Mouse (Mus musculus) brain, embryonic 14.5 days (tissue): ENCODE data around the gene Cdsn.

Source experiments
- CTCF ChIP-seq: fragments of 200-500 bp; IDR thresholded peaks from 2 replicates; pipeline ENCODE4 v1.5.1; 2012; ENCODE audit warnings: inconsistent platforms, mild to moderate bottlenecking, moderate library complexity, borderline replicate concordance; ENCODE audit not compliant: insufficient read depth, insufficient read length; ENCODE audit errors: extremely low read depth
- POLR2A ChIP-seq: fragments of 200-500 bp; IDR thresholded peaks from 2 replicates; pipeline ENCODE4 v1.6.1; 2012; ENCODE audit warnings: mild to moderate bottlenecking, inconsistent platforms, borderline replicate concordance; ENCODE audit not compliant: poor library complexity, insufficient read depth, insufficient read length, severe bottlenecking; ENCODE audit errors: extremely low read depth

DNA sequence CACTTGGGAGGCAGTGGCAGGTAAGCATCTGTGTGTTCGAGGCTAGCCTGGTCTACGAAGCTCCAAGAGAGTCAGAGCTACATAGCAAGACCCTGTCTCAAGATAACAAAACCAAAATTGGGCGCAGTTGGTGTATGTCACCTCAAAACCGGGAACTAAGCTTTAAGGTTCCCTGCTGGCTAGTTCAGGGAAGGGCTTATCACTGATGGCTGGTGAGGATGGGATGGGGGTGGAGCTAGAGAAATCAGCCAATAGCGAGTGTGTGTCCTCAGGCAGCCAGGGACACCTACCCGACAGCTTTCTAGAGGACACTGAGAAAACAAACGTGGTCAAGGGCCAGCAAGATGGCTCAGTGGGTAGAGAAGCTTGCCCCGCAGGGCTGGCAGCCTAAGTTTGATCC is 6.3 kb downstream of the Cdsn start:
- TF ChIP-seq POLR2A (no peak), CTCF (no peak)
